Comparison of ENCODE assay signal across 9 mouse cellular contexts in genomic region chr5:114153490-114153889, GRCm38 (mm10). TPM values are rescaled to one million over a fixed set of nuclear protein-coding genes. Genes with fewer than 3 reads are reported as not detected.
DNase-seq lines count a peak whose midpoint lies in the region; ATAC-seq and TF ChIP-seq lines count a peak whose summit lies in the region.
"Had no signal": no experiment of that assay in that cellular context is flagged by ENCODE, and none has a peak within 500 bp of the region (broad histone marks: within the 10 kb centered on the region; RNA-seq: fewer than 3 reads in every experiment).

No protein-coding gene starts in this region.

- no peak for ATAC-seq in heart, embryonic 11.5 days (replicated peaks; ENCODE audit: insufficient number of reproducible peaks, low FRiP score, low TSS enrichment)
- ATAC-seq: Patski had no signal

- peaks cover 17% of the 10 kb centered on the region; the same call in 1 of the 2 replicates for H3K79me2 ChIP-seq in liver, adult 2 months (ENCODE audit: control insufficient read depth, insufficient read depth, low read length)

- H3K4me3 ChIP-seq in heart, embryonic 11.5 days (ENCODE audit: low read depth, low read length), result peak overlapping the region; percentile 16; the same call in 1 of the 2 replicates
- no peak overlapping the region for H3K4me3 ChIP-seq in liver, adult 2 months (ENCODE audit: insufficient read depth, low read depth, low read length)

- no peak for DNase-seq in heart, adult 18-20 months
- peak; percentile 28 for DNase-seq in NIH3T3 (ENCODE audit: low read depth)
- peak; percentile 49 for DNase-seq in heart, postnatal 4 days
- no peak for DNase-seq in liver, adult 2 months (ENCODE audit: extremely low read depth, low read depth, low spot score)
- peak; percentile 15 for DNase-seq in splenic B cell, adult 2 months (ENCODE audit: low read depth, low spot score)
- no peak for DNase-seq in left cerebral cortex, adult 11 months (ENCODE audit: low spot score)
- DNase-seq in layer of hippocampus, postnatal 14 days (ENCODE audit: low spot score in 2 of 2), result no peak

- no peak overlapping the region for H3K9ac ChIP-seq in heart, embryonic 11.5 days (ENCODE audit: low read depth, low read length)
- H3K9ac ChIP-seq in liver, adult 2 months (ENCODE audit: low read depth, low read length), result no peak overlapping the region

- no peaks in the 10 kb centered on the region for H3K9me3 ChIP-seq in heart, embryonic 11.5 days (replicated peaks; ENCODE audit: control insufficient read depth, low read length)

- WGBS in heart, embryonic 11.5 days (ENCODE audit: insufficient replicate concordance), result 8% methylated on average over 12 of the region's 12 CpGs
- 24% methylated on average over 12 of the region's 12 CpGs for whole genome bisulfite sequencing in liver, adult 2 months

- no peak overlapping the region for H3K27ac ChIP-seq in heart, embryonic 11.5 days (ENCODE audit: low read depth, low read length)
- no peak overlapping the region for H3K27ac ChIP-seq in liver, adult 2 months (replicated peaks; ENCODE audit: insufficient read depth, low read depth, low read length)

- peaks cover 21% of the 10 kb centered on the region; the same call in 1 of the 2 replicates for H3K4me1 ChIP-seq in heart, embryonic 11.5 days (ENCODE audit: control insufficient read depth, insufficient read depth, low read length)
- peaks cover 30% of the 10 kb centered on the region for H3K4me1 ChIP-seq in liver, adult 2 months (ENCODE audit: control insufficient read depth, insufficient read depth, low read length)

- TF ChIP-seq CTCF in liver, adult 2 months (IDR thresholded peaks at IDR 0.05; ENCODE audit: low read depth, low read length), result peak; percentile 54; the same call in 1 of the 2 replicates

- TF ChIP-seq POLR2A in liver, adult 2 months (IDR thresholded peaks at IDR 0.05; ENCODE audit: extremely low read depth, insufficient read depth, low read length), result no peak

- H3K27me3 ChIP-seq in heart, embryonic 11.5 days (ENCODE audit: control insufficient read depth, insufficient read depth, low read length), result no peaks in the 10 kb centered on the region
- H3K27me3 ChIP-seq in liver, adult 2 months (ENCODE audit: control insufficient read depth, insufficient read depth, low read length), result no peaks in the 10 kb centered on the region
- H3K27me3 ChIP-seq in splenic B cell, adult 2 months (ENCODE audit: control insufficient read depth, insufficient read depth, low read length, poor library complexity, severe bottlenecking), result no peaks in the 10 kb centered on the region
- H3K27me3 ChIP-seq: Patski had no signal

- peak overlapping the region; percentile 44 for H3K4me2 ChIP-seq in heart, embryonic 11.5 days

- no peaks in the 10 kb centered on the region for H3K36me3 ChIP-seq in heart, embryonic 11.5 days (ENCODE audit: control insufficient read depth, insufficient read depth, low read length)
- no peaks in the 10 kb centered on the region; the same call in 1 of the 2 replicates for H3K36me3 ChIP-seq in liver, adult 2 months (ENCODE audit: control insufficient read depth, insufficient read depth, low read length)
- H3K36me3 ChIP-seq in splenic B cell, adult 2 months (ENCODE audit: control insufficient read depth, insufficient read depth, low read length, poor library complexity, severe bottlenecking), result no peaks in the 10 kb centered on the region

RNA-seq across cellular contexts. Expression of gene Acacb, which starts 7.2 kb away (rescaled TPM):
- polyA plus RNA-seq in heart, embryonic 11.5 days (2014; fragmentation: Nextera tagmentation; extraction: Ambion mirVana), result 7.6 and 8.0 TPM in 2 replicates
- 100 to 1,000 TPM; 238 to 247 TPM for total RNA-seq in heart, adult 18-20 months (2021)
- total RNA-seq in heart, postnatal 4 days (2021), result 100 to 1,000 TPM; 101 to 102 TPM
- total RNA-seq in liver, adult 2 months (2014; rRNA removed), result 26.8 and 39.4 TPM in 2 replicates
- 27.9 and 45.8 TPM in 2 replicates for polyA plus RNA-seq in liver, adult 2 months (2012; rRNA removed)
- 1 to 10 TPM; 6.5 to 7.1 TPM for total RNA-seq in layer of hippocampus, postnatal 14 days (2021)

RNA-seq across cellular contexts. Expression of gene Ung, which starts 23.3 kb away (rescaled TPM):
- polyA plus RNA-seq in heart, embryonic 11.5 days (2014; fragmentation: Nextera tagmentation; extraction: Ambion mirVana), result 26.3 and 37.0 TPM in 2 replicates
- 10 to 100 TPM; 24.8 to 26.0 TPM for total RNA-seq in heart, adult 18-20 months (2021)
- 10 to 100 TPM; 34.0 to 40.7 TPM for total RNA-seq in heart, postnatal 4 days (2021)
- 2.4 and 4.6 TPM in 2 replicates for total RNA-seq in liver, adult 2 months (2014; rRNA removed)
- polyA plus RNA-seq in liver, adult 2 months (2012; rRNA removed), result 5.0 and 5.3 TPM in 2 replicates
- 1 to 10 TPM; 4.1 to 4.2 TPM for total RNA-seq in layer of hippocampus, postnatal 14 days (2021)

RNA-seq across cellular contexts. Expression of gene Alkbh2, which starts 25.5 kb away (rescaled TPM):
- polyA plus RNA-seq in heart, embryonic 11.5 days (2014; fragmentation: Nextera tagmentation; extraction: Ambion mirVana), result 8.7 and 12.8 TPM in 2 replicates
- total RNA-seq in heart, adult 18-20 months (2021), result 1 to 10 TPM; 1.3 to 1.5 TPM
- total RNA-seq in heart, postnatal 4 days (2021), result 1 to 10 TPM; 4.8 to 6.4 TPM
- total RNA-seq in liver, adult 2 months (2014; rRNA removed), result 3.1 and 5.1 TPM in 2 replicates
- 7.0 and 10.1 TPM in 2 replicates for polyA plus RNA-seq in liver, adult 2 months (2012; rRNA removed)
- 1 to 10 TPM; 3.5 to 5.6 TPM for total RNA-seq in layer of hippocampus, postnatal 14 days (2021)

Comparison
In these comparisons a context has a peak if more than half of its experiments do, and no peak if none do; other contexts are left out.
1. DNase-seq: peak in NIH3T3 (single experiment), heart, postnatal 4 days (single experiment) and splenic B cell, adult 2 months (single experiment); none in heart, adult 18-20 months (0 of 2), liver, adult 2 months (single experiment), left cerebral cortex, adult 11 months (single experiment) and layer of hippocampus, postnatal 14 days (0 of 2).